In the genomic region with DNA sequence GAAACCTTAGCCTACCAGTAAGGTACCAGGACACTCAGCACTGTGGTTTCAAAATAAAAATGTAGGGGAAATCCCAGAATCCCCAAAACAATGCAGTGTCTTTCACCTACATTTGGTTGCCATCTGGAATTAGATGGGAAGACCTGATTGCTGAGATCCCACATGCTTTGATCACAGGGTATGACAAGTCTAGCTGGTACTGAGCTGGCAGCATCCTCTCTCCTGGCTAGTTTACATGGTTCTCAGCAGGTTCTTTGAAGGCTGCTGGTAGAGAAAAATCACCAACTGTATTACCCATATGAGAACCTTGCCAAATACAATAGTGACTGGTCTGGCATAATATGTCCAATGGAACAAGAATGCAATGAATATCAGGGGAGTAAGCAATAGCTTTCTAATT, we compare ENCODE assay signal across 15 mouse cellular contexts.
"Had no signal": no experiment of that assay in that cellular context is flagged by ENCODE, and none has a peak within 500 bp of the region (broad histone marks: within the 10 kb centered on the region; RNA-seq: fewer than 3 reads in every experiment).

No protein-coding gene starts in this region.

- ATAC-seq: midbrain, embryonic 13.5 days; midbrain, embryonic 15.5 days had no signal

- H3K27me3 ChIP-seq: lung, embryonic 15.5 days; megakaryocyte, embryonic 14.5 days; midbrain, embryonic 13.5 days; midbrain, embryonic 15.5 days; neural tube, embryonic 12.5 days; stomach, embryonic 15.5 days had no signal

- H3K4me3 ChIP-seq: lung, embryonic 15.5 days; megakaryocyte, embryonic 14.5 days; midbrain, embryonic 13.5 days; midbrain, embryonic 15.5 days; neural tube, embryonic 12.5 days; stomach, embryonic 15.5 days had no signal

- H3K9me3 ChIP-seq: lung, embryonic 15.5 days; megakaryocyte, embryonic 14.5 days; midbrain, embryonic 13.5 days; midbrain, embryonic 15.5 days; neural tube, embryonic 12.5 days; stomach, embryonic 15.5 days had no signal

- H3K27ac ChIP-seq: lung, embryonic 15.5 days; macrophage; midbrain, embryonic 13.5 days; midbrain, embryonic 15.5 days; neural tube, embryonic 12.5 days; stomach, embryonic 15.5 days; stomach, postnatal 0 days had no signal

- H3K4me1 ChIP-seq: lung, embryonic 15.5 days; megakaryocyte, embryonic 14.5 days; midbrain, embryonic 13.5 days; midbrain, embryonic 15.5 days; neural tube, embryonic 12.5 days; stomach, embryonic 15.5 days had no signal

- H3K4me2 ChIP-seq: lung, embryonic 15.5 days; midbrain, embryonic 11.5 days; midbrain, embryonic 13.5 days; midbrain, embryonic 15.5 days; neural tube, embryonic 12.5 days; stomach, embryonic 15.5 days had no signal

- DNase-seq: lung, adult 2 months; lung, postnatal 10 days; right cerebral cortex, postnatal 14 days; thymus, adult 2 months; thymus, postnatal 25 days; thymus, postnatal 4 days had no signal

- H3K36me3 ChIP-seq: lung, embryonic 15.5 days; midbrain, embryonic 13.5 days; midbrain, embryonic 15.5 days; neural tube, embryonic 12.5 days; stomach, embryonic 15.5 days had no signal

- H3K9ac ChIP-seq: lung, embryonic 15.5 days; midbrain, embryonic 13.5 days; midbrain, embryonic 15.5 days; neural tube, embryonic 12.5 days; stomach, embryonic 15.5 days had no signal
